Mouse (Mus musculus) erythroid progenitor cell, adult 5-6 weeks (primary cell): ENCODE data around the gene Sv2c. TPM values are rescaled to one million over a fixed set of nuclear protein-coding genes. Genes with fewer than 3 reads are reported as not detected.
"Not testable (repeated sequence)": the region's sequence is repeated elsewhere in the genome, so short reads cannot be mapped to it uniquely, and the experiment has no call there.

Experiments
- ATAC-seq: replicated peaks from 2 replicates; pipeline ENCODE4 v1.8.0; 2016; ENCODE audit warnings: moderate number of reproducible peaks, mild to moderate bottlenecking, moderate TSS enrichment, inconsistent platforms; ENCODE audit not compliant: poor library complexity, low FRiP score, severe bottlenecking
- total RNA-seq, 2 experiments: library from RNA; stranded (forward) in 1 of 2; stranded (reverse) in 1 of 2; fragments of 150-400 nt in 1 of 2; fragments of 186-747, 209-891 nt in 1 of 2; gene quantifications; 2 replicates each; pipeline versions ENCODE4 v1.2.3 to v1.2.4; 2015 to 2017; ENCODE audit warnings: low replicate concordance in 2 of 2

Sv2c gene
- total RNA-seq, 2 experiments from 2014 or later = not detected

GRCm38 (mm10) chr13:96081276-96081675 is 51.1 kb downstream of the Sv2c start, which contains the start of gene Gm20075:
Gene Gm20075 (minus strand): TSS chr13:96081376.
- ATAC-seq = not testable (repeated sequence)

GRCm38 (mm10) chr13:96073555-96073954 is 58.8 kb downstream of the Sv2c start:
- ATAC-seq = no peak

- ATAC-seq = no peak
Observed at GRCm38 (mm10) chr13:96052755-96053154, 79.6 kb downstream of the Sv2c start.

DNA sequence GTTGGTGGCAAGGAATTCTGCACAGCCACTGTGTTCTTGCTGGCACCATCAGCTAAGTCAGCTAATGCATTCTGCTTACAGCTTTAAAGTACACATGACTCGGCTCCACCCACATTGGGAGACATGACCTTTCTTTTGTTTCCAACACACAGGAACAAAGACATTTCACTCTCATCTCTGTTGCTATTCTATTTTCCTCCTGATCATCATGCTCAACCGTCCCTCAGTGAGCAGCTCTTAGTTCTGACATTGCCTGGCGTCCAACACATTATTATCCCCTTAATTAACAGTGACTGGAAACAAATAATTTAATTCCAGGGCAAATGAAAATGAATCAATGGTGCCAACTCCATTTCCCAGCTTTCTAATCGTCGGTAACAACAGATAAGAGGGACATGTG is 87.0 kb downstream of the Sv2c start:
- no peak for ATAC-seq

DNA sequence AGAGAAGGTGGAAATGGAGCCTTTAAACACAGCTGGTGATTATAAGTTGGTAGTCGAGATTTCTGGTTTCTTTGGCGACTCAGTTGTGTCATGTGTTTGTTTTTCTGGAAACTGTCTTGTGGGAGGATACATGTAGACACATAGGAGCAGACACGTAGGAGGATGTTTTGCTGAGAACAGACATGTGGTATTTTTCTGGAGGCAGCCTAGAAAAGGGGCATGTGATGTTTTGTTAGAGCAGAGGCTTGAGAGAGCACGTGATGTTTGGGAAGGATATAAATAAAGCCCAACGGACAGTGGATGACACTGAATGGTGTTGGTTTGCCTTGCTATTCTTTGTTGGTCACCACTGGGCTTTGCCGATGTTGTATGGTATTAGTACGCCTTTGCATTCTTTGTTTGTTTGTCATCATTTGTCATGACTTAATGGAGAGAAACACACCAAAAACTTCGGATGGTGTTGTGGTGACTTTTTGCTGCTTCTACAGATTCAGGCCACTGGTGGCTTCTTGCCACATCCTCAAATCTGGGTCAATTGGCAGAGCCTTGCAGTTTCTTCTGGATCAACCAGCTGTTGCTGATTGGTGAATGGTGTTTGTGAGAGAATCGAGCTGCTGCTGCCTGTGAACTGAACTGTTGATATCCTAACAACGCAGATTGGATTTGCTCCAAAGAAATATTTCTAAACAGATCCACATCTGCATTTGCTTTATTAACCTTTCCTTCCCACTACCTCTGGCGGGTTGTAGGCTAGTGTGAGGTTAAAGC is 91.9 kb downstream of the Sv2c start:
- ATAC-seq = no peak

GRCm38 (mm10) chr13:96039536-96039935 is 92.8 kb downstream of the Sv2c start:
- ATAC-seq = no peak

GRCm38 (mm10) chr13:96030368-96031223 is 101.8 kb downstream of the Sv2c start:
- ATAC-seq = no peak

DNA sequence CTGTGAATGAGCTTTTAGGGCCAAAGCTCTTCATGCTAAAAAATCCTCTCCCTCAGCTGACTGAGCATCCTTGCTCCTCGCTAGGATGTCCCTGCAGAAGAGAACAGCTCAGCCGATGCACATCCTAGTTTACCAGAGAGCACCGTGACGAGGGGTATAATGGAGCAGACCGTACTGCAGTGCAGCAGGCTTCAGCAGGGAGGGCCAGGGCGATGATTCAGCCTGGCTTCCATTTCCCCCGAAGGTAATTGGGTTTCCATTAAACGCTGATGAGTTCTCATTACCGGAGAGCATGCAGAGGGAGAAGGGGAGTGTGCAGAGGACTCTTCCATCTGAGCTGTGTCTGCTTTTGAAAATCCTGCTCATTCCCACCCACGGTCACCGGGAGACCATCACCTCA is 108.5 kb downstream of the Sv2c start:
- ATAC-seq = no peak

GRCm38 (mm10) chr13:96015516-96015915 is 116.9 kb downstream of the Sv2c start:
- no peak for ATAC-seq

GRCm38 (mm10) chr13:96010861-96011511 is 121.4 kb downstream of the Sv2c start:
- ATAC-seq = no peak

DNA sequence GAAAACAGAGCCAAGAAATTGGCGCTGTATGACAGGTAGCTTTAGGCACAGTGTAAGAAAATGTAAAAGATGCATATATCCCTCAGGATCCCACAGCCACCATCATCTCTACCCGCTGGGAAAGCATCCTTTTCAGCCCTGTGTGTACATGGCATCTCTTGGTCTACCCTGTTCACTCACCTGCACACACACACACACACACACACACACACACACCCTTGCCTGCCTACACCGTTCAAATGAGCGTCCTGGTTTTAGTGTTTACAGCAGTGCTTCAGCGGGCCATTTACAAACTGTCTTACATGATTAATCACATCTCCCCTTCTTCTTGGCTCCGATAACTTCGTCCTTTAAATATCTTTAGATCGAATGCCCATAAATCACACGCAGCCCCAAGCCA is 123.4 kb downstream of the Sv2c start:
- no peak for ATAC-seq

- ATAC-seq = no peak
Observed at GRCm38 (mm10) chr13:96008154-96008553, 124.2 kb downstream of the Sv2c start.

GRCm38 (mm10) chr13:96003539-96003938 is 128.8 kb downstream of the Sv2c start:
- ATAC-seq = no peak

GRCm38 (mm10) chr13:96002475-96002874 is 129.9 kb downstream of the Sv2c start:
- no peak for ATAC-seq

DNA sequence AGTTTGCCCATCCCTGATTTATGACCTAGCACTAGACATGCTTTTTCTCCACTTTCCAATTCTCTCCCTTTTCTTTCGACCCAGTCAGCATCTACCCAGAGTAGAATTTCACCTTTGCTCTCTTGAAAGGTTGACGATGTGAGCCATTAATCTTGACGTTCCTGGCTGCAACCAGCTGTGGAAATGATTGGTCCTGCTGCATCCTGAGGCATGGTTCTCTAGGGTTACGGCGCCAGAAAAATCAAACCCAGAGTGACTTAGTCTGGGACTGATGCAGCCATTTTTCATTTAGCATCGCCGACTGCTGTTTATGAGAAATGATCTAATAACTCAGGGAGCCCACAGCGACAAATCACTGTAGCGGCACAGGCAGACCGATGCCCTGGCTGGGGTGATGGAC is 133.0 kb downstream of the Sv2c start:
- no peak for ATAC-seq

- no peak for ATAC-seq
Observed at GRCm38 (mm10) chr13:95997294-95997693, 135.1 kb downstream of the Sv2c start.

GRCm38 (mm10) chr13:95994705-95995703 is 137.4 kb downstream of the Sv2c start:
- ATAC-seq = no peak

DNA sequence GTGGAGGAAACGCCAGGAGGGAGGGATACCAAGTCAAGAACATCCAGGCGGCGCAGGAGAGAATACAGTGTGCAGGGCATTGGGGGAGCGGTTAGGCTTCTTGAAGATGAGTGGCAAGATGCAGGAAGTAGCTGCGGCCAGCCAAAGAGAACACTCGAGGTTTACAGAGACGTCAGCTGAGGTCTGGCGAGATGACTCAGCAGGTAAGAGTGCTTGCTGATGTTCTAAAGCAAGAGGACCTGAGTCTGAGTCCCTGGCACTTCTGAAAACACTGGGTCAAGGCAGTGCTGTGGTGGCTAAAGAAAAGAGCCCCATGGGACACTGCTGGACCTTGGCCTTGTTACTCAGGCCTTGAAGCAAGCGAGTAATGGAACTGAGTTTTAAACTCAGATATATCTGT is 144.2 kb downstream of the Sv2c start:
- no peak for ATAC-seq

DNA sequence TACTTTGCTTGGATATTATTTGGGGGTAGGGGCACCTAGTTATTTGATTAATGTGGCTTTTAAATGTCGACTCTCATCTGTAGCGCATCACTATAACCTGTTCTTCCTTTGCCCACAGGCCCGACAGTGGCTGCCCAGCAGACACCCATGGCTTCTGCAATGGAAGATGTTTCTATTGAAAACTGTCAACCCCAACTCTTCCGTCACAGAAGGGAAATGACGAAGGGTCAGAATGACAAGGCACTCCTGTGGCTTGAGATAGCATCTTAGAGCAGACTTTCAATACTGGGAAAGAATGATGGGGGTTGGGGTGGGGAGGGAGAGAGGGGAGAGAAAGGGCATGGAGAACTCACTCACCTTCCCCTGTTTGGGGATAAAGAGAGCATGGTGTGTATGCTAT is 145.2 kb downstream of the Sv2c start:
- ATAC-seq = no peak
